Mouse (Mus musculus): ENCODE data around the gene Tmem40. TPM values are rescaled to one million over a fixed set of nuclear protein-coding genes. Genes with fewer than 3 reads are reported as not detected.
A peak's percentile ranks its signal among the peaks of the same experiment; 100 is the strongest.

Tmem40 gene
- polyA plus RNA-seq, 1 experiment: not detected

DNA sequence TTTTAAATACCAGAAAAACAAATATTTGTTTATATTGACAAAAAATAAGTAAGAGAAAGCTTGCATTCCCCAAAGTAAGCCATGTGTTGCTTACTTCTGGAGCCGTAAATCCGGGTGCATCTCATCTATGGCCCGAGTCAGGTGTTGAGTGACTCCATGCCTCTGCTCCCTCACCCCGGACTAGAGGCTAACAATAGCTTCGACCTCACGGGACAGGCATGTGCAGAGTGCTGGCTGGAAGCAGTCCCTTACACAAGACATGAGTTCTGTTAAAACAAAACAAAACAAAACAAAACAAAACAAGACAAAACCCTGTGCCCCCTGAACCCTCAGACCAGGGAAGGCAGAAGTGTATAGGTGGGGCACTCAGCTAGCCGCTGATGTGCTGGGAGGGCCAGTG lies 67.1 kb downstream of the Tmem40 start:
- TF ChIP-seq CTCF (IDR thresholded peaks at IDR 0.05; ENCODE audit: low read depth, low read length): no peak
- no peak for TF ChIP-seq POLR2A (IDR thresholded peaks at IDR 0.05; ENCODE audit: borderline replicate concordance, low read depth, low read length)
- Histone ChIP-seq H3K4me1 (ENCODE audit: control insufficient read depth, insufficient read depth, low read length) (peaks cover 37% of the 10 kb centered on the region), H3K4me3 (ENCODE audit: insufficient read depth, low read length) (no peak overlapping the region), H3K27ac (ENCODE audit: insufficient read depth, low read depth, low read length) (peak overlapping the region; percentile 52; the same call in 1 of the 2 replicates)

DNA sequence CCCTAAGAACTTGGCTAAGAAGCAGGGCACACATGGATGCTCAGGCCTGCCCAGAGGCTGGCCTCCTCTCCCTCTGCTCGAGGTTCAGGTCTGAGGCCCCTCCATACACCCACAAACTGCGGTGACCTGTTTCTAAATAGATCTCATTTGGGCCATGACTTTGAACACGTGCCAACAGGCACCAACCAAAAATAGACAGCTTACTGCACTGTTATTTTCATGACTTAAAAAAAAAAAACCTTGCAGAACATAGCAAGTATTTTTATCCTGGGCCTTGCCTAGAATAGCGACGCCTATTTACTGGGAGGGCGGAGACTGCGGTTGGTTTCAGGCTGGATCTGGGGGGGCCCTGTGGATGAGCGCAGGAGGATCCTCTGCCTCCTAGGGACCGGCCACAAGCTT lies 67.8 kb downstream of the Tmem40 start:
- H3K27ac ChIP-seq (ENCODE audit: insufficient read depth, low read depth, low read length): peak overlapping the region; percentile 81
- H3K4me1 ChIP-seq (ENCODE audit: control insufficient read depth, insufficient read depth, low read length): peaks cover 37% of the 10 kb centered on the region
- TF ChIP-seq POLR2A (IDR thresholded peaks at IDR 0.05; ENCODE audit: borderline replicate concordance, low read depth, low read length) (no peak), CTCF (IDR thresholded peaks at IDR 0.05; ENCODE audit: low read depth, low read length) (no peak)
- H3K4me3 ChIP-seq (ENCODE audit: insufficient read depth, low read length): no peak overlapping the region

DNA sequence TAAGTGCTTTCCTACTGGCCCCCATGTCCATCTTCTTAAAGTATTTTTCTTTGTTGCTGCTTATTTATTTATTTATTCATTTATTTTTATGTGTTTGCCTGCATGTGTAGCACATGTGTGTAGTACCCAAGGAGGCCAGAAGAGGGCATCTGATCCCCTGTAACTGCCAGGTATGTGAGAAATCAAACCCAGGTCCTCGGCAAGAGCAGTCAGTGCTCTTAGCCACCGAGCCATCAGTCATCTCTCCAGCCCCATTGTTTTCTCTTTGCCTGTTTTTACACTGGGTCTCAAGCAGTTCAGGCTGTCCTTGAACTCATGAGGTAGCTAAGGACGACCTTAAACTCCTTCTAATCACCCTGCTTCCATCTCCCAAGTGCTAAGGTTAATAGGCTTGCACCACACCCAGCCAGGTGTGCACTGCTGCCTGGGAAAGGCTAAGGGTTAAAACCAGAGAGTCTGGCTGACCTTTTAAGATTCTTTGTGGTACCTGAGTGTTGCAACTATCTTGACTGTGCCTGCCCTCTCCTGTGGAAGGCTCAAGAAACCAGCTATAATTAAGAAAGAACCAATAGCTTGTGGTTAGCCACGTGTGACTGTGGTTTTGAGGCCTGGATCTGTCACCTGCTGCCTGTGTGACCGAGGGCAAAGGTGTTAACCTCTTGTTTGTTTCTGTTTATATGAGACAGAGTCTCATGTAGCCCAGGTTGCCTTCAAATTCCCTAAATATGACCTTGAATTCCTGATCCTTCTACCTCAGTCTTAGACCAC lies 69.1 kb downstream of the Tmem40 start:
- Histone ChIP-seq H3K4me3 (ENCODE audit: insufficient read depth, low read length) (no peak overlapping the region), H3K4me1 (ENCODE audit: control insufficient read depth, insufficient read depth, low read length) (peaks cover 36% of the 10 kb centered on the region), H3K27ac (ENCODE audit: insufficient read depth, low read depth, low read length) (no peak overlapping the region)
- no peak for TF ChIP-seq CTCF (IDR thresholded peaks at IDR 0.05; ENCODE audit: low read depth, low read length)
- no peak for TF ChIP-seq POLR2A (IDR thresholded peaks at IDR 0.05; ENCODE audit: borderline replicate concordance, low read depth, low read length)

DNA sequence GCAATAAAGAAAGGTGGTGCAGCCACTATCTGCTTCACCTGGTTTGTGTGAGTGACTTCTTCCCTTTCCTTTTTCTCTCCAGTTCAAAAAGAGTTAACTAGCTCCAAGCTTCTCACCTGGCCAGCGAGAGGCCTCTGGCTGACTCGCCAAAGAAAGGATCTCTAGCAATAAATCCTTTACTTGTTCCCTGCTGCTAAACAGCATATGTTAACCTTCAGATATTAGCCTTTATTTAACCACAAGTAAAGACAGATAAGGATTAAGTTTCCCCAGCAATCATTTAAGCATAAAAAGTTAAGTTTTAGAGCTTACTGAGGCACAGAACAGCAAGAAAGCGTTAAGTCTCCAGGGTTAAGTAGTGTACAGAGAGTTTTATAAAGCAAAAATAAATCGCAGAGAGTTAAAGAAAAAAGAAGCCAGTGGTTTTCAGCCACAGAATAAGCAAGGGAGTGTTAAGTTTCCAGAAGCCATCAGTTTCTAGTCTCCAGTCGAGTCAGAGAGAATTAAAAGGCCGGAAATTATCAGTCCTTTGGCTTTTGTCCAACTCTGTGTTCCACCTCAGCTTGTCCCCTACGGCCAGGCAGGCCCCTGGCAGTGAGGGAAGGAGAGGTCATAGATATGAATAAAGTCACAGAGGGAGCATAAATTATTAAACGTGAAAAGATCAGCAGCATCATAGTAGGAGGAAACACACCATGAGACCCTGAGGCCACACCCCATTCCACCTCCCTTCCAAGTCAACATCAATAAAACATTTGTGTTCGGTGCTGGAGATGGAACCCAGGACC lies 69.9 kb downstream of the Tmem40 start:
- Histone ChIP-seq H3K27ac (ENCODE audit: insufficient read depth, low read depth, low read length) (no peak overlapping the region), H3K4me1 (ENCODE audit: control insufficient read depth, insufficient read depth, low read length) (peaks cover 29% of the 10 kb centered on the region), H3K4me3 (ENCODE audit: insufficient read depth, low read length) (no peak overlapping the region)
- TF ChIP-seq POLR2A (IDR thresholded peaks at IDR 0.05; ENCODE audit: borderline replicate concordance, low read depth, low read length) (no peak), CTCF (IDR thresholded peaks at IDR 0.05; ENCODE audit: low read depth, low read length) (no peak)

GRCm38 (mm10) chr6:115690105-115690504 lies 72.1 kb downstream of the Tmem40 start:
- TF ChIP-seq POLR2A (IDR thresholded peaks at IDR 0.05; ENCODE audit: borderline replicate concordance, low read depth, low read length) (no peak), CTCF (IDR thresholded peaks at IDR 0.05; ENCODE audit: low read depth, low read length) (no peak)
- H3K4me3 ChIP-seq (ENCODE audit: insufficient read depth, low read length): no peak overlapping the region

GRCm38 (mm10) chr6:115688589-115688988 lies 73.6 kb downstream of the Tmem40 start:
- Histone ChIP-seq H3K4me1 (ENCODE audit: control insufficient read depth, insufficient read depth, low read length) (peaks cover 5% of the 10 kb centered on the region), H3K27ac (ENCODE audit: insufficient read depth, low read depth, low read length) (no peak overlapping the region), H3K4me3 (ENCODE audit: insufficient read depth, low read length) (no peak overlapping the region)
- no peak for TF ChIP-seq CTCF (IDR thresholded peaks at IDR 0.05; ENCODE audit: low read depth, low read length)
- no peak for TF ChIP-seq POLR2A (IDR thresholded peaks at IDR 0.05; ENCODE audit: borderline replicate concordance, low read depth, low read length)

More at GRCm38 (mm10) chr6:115690105-115690504, 72.1 kb downstream of the Tmem40 start:
- H3K27ac ChIP-seq (ENCODE audit: insufficient read depth, low read depth, low read length): no peak overlapping the region
- peaks cover 16% of the 10 kb centered on the region for H3K4me1 ChIP-seq (ENCODE audit: control insufficient read depth, insufficient read depth, low read length)

- Histone ChIP-seq H3K27ac (ENCODE audit: insufficient read depth, low read depth, low read length) (no peak overlapping the region), H3K4me3 (ENCODE audit: insufficient read depth, low read length) (no peak overlapping the region), H3K4me1 (ENCODE audit: control insufficient read depth, insufficient read depth, low read length) (no peaks in the 10 kb centered on the region)
- TF ChIP-seq CTCF (IDR thresholded peaks at IDR 0.05; ENCODE audit: low read depth, low read length) (no peak), POLR2A (IDR thresholded peaks at IDR 0.05; ENCODE audit: borderline replicate concordance, low read depth, low read length) (no peak)
Observed at GRCm38 (mm10) chr6:115687753-115688152, 74.5 kb downstream of the Tmem40 start.

GRCm38 (mm10) chr6:115684851-115685646 lies 77.2 kb downstream of the Tmem40 start:
- Histone ChIP-seq H3K4me3 (ENCODE audit: insufficient read depth, low read length) (no peak overlapping the region), H3K4me1 (ENCODE audit: control insufficient read depth, insufficient read depth, low read length) (no peaks in the 10 kb centered on the region), H3K27ac (ENCODE audit: insufficient read depth, low read depth, low read length) (no peak overlapping the region)
- no peak for TF ChIP-seq POLR2A (IDR thresholded peaks at IDR 0.05; ENCODE audit: borderline replicate concordance, low read depth, low read length)
- no peak for TF ChIP-seq CTCF (IDR thresholded peaks at IDR 0.05; ENCODE audit: low read depth, low read length)

GRCm38 (mm10) chr6:115684271-115684670 lies 77.9 kb downstream of the Tmem40 start:
- TF ChIP-seq CTCF (IDR thresholded peaks at IDR 0.05; ENCODE audit: low read depth, low read length) (no peak), POLR2A (IDR thresholded peaks at IDR 0.05; ENCODE audit: borderline replicate concordance, low read depth, low read length) (no peak)
- Histone ChIP-seq H3K4me1 (ENCODE audit: control insufficient read depth, insufficient read depth, low read length) (no peaks in the 10 kb centered on the region), H3K27ac (ENCODE audit: insufficient read depth, low read depth, low read length) (no peak overlapping the region), H3K4me3 (ENCODE audit: insufficient read depth, low read length) (no peak overlapping the region)

Data from bone marrow macrophage, adult 2 months (primary cell).